Mouse (Mus musculus) spleen, postnatal 4 days (tissue): ENCODE data around the gene Ppdpf.

Source experiments
- DNase-seq, 2 experiments: peaks; one replicate each; pipeline ENCODE4 v3.0.0; 2022; ENCODE audit warnings: low spot score in 2 of 2

Gene Ppdpf

DNA sequence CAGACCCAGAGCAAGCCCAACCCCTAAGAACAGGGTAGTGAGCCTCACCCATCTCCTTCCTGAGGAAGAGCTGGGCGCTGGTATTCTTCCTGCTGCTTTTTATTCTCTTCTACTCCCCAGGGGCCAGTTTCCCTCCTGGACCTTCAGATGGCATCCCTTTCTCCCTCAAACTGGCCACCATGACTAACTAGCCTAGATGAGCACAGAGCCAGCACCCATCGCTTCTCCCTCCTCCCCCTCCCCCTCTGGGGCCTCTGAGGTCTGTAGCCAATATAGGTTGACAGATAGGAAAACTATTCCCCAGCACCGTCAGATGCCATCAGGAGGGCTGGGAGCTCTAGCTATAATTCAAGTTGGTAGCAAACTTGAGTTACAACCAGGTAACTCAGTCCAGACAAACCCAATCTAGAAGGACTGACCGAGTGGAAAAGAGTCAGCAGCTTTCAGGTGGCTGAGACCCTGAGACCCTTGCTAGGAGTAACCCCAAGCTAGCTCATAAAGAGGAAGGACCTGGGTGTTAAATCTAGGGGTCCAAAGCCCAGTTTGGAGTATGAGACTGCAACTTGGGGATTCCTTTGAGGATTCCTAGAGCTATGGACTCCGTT, 31.9 kb downstream of the Ppdpf start:
- no peak for DNase-seq

DNA sequence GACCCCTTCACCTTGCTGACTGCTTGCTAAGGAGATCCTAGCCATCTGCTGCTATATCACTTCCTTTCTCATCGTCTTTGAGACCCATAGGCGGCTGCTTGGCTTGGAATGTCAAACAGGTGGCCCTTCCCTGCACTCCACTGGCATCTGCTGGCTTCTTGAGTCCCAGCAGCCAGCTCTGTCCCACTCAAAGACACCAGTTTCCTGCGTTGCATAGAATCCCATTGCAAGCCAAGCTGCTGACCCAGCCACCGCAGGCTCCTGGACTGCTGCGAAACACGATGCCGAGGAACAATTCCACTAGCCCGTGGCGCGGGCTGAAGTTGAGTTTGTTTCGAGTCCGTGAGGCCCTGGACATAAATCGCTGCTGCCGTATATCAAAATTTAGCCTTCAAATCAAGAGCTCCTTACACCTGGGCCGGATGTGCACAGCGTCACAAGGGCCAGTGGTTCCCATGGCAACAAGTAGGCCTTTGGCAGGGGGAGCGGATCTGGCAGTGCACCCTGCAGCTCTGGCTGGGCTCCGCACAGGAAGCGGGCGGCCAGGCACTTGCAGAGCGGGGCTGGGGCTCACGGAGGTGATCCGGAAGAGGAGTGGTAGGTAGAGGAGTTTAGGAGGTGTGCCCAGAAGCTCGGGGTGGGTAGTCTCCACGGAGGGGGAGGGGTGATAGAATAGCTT, 32.6 kb downstream of the Ppdpf start, which contains the start of gene Fndc11:
TSS of gene Fndc11 (plus strand) at position 476 of the 679 bp plus-strand sequence.
- peak; percentile 72 to 83 for DNase-seq

DNA sequence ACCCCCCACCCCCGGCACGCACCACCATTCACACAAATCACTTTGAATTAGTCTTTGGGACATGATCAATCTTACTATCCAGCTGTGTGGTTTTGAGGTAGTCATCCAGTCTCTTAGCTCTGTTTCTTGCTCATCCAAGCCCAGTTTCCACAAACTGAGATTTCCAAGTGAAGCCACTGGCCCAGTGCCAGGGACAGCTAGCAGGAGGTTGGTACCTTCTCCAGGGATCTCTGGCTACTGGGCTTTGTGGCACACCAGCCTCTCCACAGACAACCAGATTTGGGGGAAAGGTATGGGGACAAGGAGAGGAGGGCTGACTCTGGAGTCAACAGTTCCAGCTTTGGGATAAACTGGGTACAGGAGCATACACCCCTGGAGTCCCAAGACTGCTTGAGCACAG, 33.3 kb downstream of the Ppdpf start:
- DNase-seq = no peak

DNA sequence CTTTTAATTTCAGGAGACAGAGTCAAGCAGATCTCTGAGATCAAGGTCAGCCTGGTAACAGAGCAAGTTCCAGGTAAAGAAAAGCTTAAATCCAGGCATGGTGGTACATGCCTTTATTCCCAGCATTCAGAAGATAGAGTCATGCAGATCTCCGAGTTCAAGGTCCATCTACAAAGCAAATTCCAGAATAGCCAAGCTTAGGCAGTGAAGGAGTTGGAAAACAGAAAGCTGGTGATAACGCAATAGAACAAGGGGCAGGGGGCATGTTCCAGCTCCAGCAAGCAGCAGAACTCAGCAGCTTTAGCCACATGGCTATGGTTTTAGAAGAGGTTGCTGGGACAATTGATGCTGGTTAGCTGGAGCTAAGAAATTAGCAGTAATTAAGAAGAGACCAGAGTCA, 37.9 kb downstream of the Ppdpf start:
- no peak for DNase-seq

- no peak for DNase-seq
These were observed 40.1 kb downstream of the Ppdpf start for GRCm38 (mm10) chr2:181227122-181227521.

GRCm38 (mm10) chr2:181228335-181228734, 41.3 kb downstream of the Ppdpf start:
- no peak for DNase-seq

DNA sequence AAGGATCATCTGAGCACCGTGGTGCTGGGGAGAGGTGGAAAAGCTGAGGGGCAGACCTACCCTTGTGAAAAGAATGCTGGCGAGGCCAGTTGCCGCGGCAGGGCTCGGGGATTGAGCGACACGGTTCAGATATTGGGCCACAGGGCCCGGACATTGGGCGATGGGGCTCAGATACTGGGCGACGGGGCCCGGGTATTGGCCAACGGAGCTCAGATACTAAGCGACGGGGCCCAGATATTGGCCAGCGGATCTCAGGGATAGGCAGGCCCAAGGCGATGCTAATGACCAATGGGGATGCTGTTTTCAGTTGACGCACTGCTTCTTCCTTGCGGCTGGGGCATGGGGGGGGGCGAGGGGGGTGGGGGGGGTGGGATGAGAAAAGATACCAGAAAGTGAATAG, 44.1 kb downstream of the Ppdpf start:
- no peak for DNase-seq

GRCm38 (mm10) chr2:181233443-181233842, 46.4 kb downstream of the Ppdpf start:
- peak in 1 of 2 experiments; percentile 59 for DNase-seq

DNA sequence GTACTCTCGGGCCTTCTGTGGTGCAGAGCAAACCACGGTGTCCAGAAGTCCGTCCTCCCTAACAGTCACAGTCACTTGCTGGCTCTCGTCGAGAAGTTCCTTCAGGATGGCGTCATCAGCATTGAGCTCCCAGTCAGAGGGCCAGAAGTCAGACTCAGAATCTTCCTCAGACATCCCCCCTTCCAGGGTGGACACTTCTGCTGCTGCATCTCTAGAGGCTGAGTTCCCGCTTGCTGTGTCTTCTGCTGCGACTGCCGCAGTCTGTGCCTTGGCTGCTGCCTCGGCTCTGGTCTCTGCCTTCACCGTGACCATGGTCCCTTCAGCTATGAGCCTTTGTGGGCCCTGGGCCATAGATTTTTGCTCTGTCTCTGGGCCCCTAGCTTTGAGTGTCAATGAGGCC, 47.6 kb downstream of the Ppdpf start:
- peak in 1 of 2 experiments; percentile 59 for DNase-seq

- DNase-seq = peak in 1 of 2 experiments; percentile 60
These were observed 48.9 kb downstream of the Ppdpf start for GRCm38 (mm10) chr2:181235681-181236566.

DNA sequence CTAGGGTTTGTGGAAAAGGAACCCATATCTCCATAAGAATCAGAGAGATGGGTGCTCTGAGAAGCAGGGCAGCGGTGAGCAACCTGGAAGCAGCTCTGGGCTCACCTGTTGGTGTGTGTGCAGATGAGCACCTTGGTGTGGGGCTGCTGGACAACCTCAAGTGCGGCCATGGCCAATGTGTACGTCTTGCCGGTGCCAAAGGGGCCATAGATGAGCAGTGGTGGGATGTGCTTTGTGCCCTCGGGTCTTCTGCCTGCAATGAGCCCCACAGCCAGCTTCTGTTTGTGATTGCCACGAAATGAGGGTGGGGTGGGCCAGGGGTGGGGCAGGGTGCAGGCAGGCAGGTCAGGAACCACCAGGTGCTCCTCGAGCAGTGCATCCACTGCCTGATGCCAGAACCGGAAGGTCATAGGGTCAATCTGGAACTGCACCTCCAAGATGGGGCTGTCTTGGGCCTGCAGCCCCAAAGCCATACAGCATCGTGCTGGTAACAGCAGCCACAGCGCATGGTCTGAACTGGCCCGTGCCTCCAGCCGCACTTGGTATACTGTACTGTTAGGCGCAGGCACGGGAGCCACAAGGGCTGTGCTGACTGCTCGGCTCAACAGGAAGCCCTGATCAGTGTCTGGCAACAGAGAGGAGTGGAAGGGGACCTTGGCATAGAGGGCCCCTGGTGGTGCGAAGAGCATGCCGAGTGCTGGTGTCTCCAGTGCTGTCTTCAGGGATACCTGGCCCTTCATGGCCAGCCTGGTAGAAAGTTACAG, 50.4 kb downstream of the Ppdpf start:
- DNase-seq = peak in 1 of 2 experiments; percentile 61

GRCm38 (mm10) chr2:181238091-181238610, 51.1 kb downstream of the Ppdpf start:
- DNase-seq = peak in 1 of 2 experiments; percentile 58
